Mouse (Mus musculus): Measurements from ENCODE around the gene Sclt1. TPM values are rescaled to one million over a fixed set of nuclear protein-coding genes. Genes with fewer than 3 reads are reported as not detected.

Gene Sclt1
- total RNA-seq, 2 experiments from 2014 or later = 17.8 to 19.4 TPM

GRCm38 (mm10) chr3:41586330-41586729 lies 156.0 kb downstream of the Sclt1 start:
- DNase-seq = no peak

- no peak for DNase-seq
These were observed 156.8 kb downstream of the Sclt1 start for GRCm38 (mm10) chr3:41585548-41585947.

GRCm38 (mm10) chr3:41583621-41584020 lies 158.7 kb downstream of the Sclt1 start:
- no peak for DNase-seq

GRCm38 (mm10) chr3:41583092-41583491 lies 159.2 kb downstream of the Sclt1 start:
- DNase-seq = no peak

- DNase-seq = no peak
These were observed 160.1 kb downstream of the Sclt1 start for GRCm38 (mm10) chr3:41582256-41582655.

- DNase-seq = no peak
These were observed 160.9 kb downstream of the Sclt1 start for GRCm38 (mm10) chr3:41581436-41581835.

- peak; percentile 51 to 64 for DNase-seq
These were observed 161.7 kb downstream of the Sclt1 start for GRCm38 (mm10) chr3:41580401-41581323.

- DNase-seq = no peak
These were observed 162.4 kb downstream of the Sclt1 start for GRCm38 (mm10) chr3:41579873-41580272.

GRCm38 (mm10) chr3:41577240-41577639 lies 165.1 kb downstream of the Sclt1 start:
- no peak for DNase-seq

Other genes starting within 250 kb of the Sclt1 start
- gene Jade1, start 186.8 kb downstream of the Sclt1 start, total RNA-seq (2021) = 10 to 100 TPM; 26.5 to 29.1 TPM
- 10 to 100 TPM in 1 of 2 experiments, 1 to 10 TPM in 1; 8.3 to 12.1 TPM for gene D3Ertd751e, start 97 bp upstream of the Sclt1 start, total RNA-seq (2021)